Mouse (Mus musculus) lung, adult 2 months (tissue): ENCODE data around the gene Mettl1.

Experiments used
- CTCF ChIP-seq: fragments of 200-500 bp; IDR thresholded peaks from 2 replicates; pipeline ENCODE4 v1.5.1; 2011; ENCODE audit warnings: mild to moderate bottlenecking, low read length, control low read depth; ENCODE audit not compliant: insufficient read depth
- POLR2A ChIP-seq: fragments of 200-500 bp; IDR thresholded peaks from 2 replicates; pipeline ENCODE4 v1.6.1; 2011; ENCODE audit warnings: low read depth, mild to moderate bottlenecking, control low read depth, low read length, borderline replicate concordance; ENCODE audit errors: extremely low read depth

- no peak for TF ChIP-seq CTCF
- no peak for TF ChIP-seq POLR2A
Measured at GRCm38 (mm10) chr10:127054646-127055045, 13.4 kb downstream of the Mettl1 start.
